Mouse (Mus musculus) midbrain, embryonic 11.5 days (tissue): ENCODE data around the gene Vmn1r40. TPM values are rescaled to one million over a fixed set of nuclear protein-coding genes. Genes with fewer than 3 reads are reported as not detected.

Experiments used
- ATAC-seq: fragments of 200-750 bp; cut with Nextera tagmentation; 2 replicates; pipeline ENCODE4 v1.8.0; 2017; ENCODE audit warnings: moderate TSS enrichment, moderate library complexity; ENCODE audit not compliant: low FRiP score
- DNase-seq: peaks from one replicate; pipeline ENCODE4 v3.0.0; 2015; ENCODE audit warnings: low spot score; ENCODE audit errors: missing footprints
- H3K27ac ChIP-seq: fragments of 300-500 bp; sonication (generic); 2 replicates; pipeline ENCODE4 v1.5.1; 2014; ENCODE audit warnings: low read depth, low read length
- H3K27me3 ChIP-seq: fragments of 300-500 bp; sonication (generic); 2 replicates; pipeline ENCODE4 v1.6.1; 2014; ENCODE audit warnings: mild to moderate bottlenecking, low read length, moderate library complexity, mixed read lengths; ENCODE audit not compliant: control insufficient read depth, insufficient read depth
- H3K36me3 ChIP-seq: fragments of 300-500 bp; sonication (generic); 2 replicates; pipeline ENCODE4 v1.6.1; 2014; ENCODE audit warnings: mild to moderate bottlenecking, low read length, moderate library complexity, mixed read lengths; ENCODE audit not compliant: control insufficient read depth, insufficient read depth
- H3K4me1 ChIP-seq: fragments of 300-500 bp; sonication (generic); 2 replicates; pipeline ENCODE4 v1.6.1; 2014; ENCODE audit warnings: low read length; ENCODE audit not compliant: control insufficient read depth, insufficient read depth
- H3K4me2 ChIP-seq: fragments of 300-500 bp; sonication (generic); 2 replicates; pipeline ENCODE4 v1.6.1; 2014; ENCODE audit warnings: mild to moderate bottlenecking, moderate library complexity
- H3K4me3 ChIP-seq: fragments of 300-500 bp; sonication (generic); 2 replicates; pipeline ENCODE4 v1.5.1; 2014; ENCODE audit warnings: low read depth, low read length
- H3K9ac ChIP-seq: fragments of 300-500 bp; sonication (generic); 2 replicates; pipeline ENCODE4 v1.6.1; 2014; ENCODE audit warnings: low read length
- H3K9me3 ChIP-seq: fragments of 300-500 bp; sonication (generic); 2 replicates; pipeline ENCODE4 v1.6.1; 2016; ENCODE audit warnings: low read length; ENCODE audit not compliant: control insufficient read depth
- WGBS: fragments of 180-500 bp; shearing (Covaris S2); extraction: QIAGEN DNeasy Blood & Tissue Kit; methylation state at CpG from one replicate; pipeline ENCODE4 v1.1.7; 2014; 5-methylcytosine and 5-hydroxymethylcytosine counted together
- polyA plus RNA-seq: library from polyadenylated mRNA; unstranded; fragments of >200 nt; fragmentation: Nextera tagmentation; extraction: Ambion mirVana; gene quantifications from 2 replicates; pipeline ENCODE4 v1.2.1, GENCODE M21; 2014

Gene Vmn1r40
- not detected in 2 replicates for polyA plus RNA-seq

GRCm38 (mm10) chr6:89707240-89707639 lies at the start of gene Vmn1r40:
TSS of gene Vmn1r40 (plus strand) at chr6:89707540.
- Histone ChIP-seq H3K36me3 (no peaks in the 10 kb centered on the region), H3K4me2 (no peak within 1 kb of the TSS), H3K9ac (no peak within 1 kb of the TSS), H3K9me3 (no peaks in the 10 kb centered on the region), H3K4me3 (no peak within 1 kb of the TSS), H3K4me1 (no peaks in the 10 kb centered on the region), H3K27me3 (no peaks in the 10 kb centered on the region), H3K27ac (no peak within 1 kb of the TSS)
- 89% methylated on average over 4 of the region's 4 CpGs for WGBS
- DNase-seq (no peak), ATAC-seq (no peak)

- no peak overlapping the region for H3K9ac ChIP-seq
- H3K27me3 ChIP-seq: no peaks in the 10 kb centered on the region
- H3K36me3 ChIP-seq: no peaks in the 10 kb centered on the region
- 86% methylated on average over 3 of the region's 3 CpGs for WGBS
- no peak overlapping the region for H3K27ac ChIP-seq
- no peaks in the 10 kb centered on the region for H3K9me3 ChIP-seq
- H3K4me1 ChIP-seq: no peaks in the 10 kb centered on the region
- no peak overlapping the region for H3K4me2 ChIP-seq
- DNase-seq: no peak
- no peak overlapping the region for H3K4me3 ChIP-seq
- ATAC-seq: no peak
Measured at GRCm38 (mm10) chr6:89658342-89658741, 49.0 kb upstream of the Vmn1r40 start.

GRCm38 (mm10) chr6:89658931-89659330 lies 48.4 kb upstream of the Vmn1r40 start:
- H3K4me2 ChIP-seq: no peak overlapping the region
- H3K36me3 ChIP-seq: no peaks in the 10 kb centered on the region
- H3K9me3 ChIP-seq: no peaks in the 10 kb centered on the region
- ATAC-seq (no peak), DNase-seq (no peak)
- H3K4me1 ChIP-seq: no peaks in the 10 kb centered on the region
- H3K27ac ChIP-seq: no peak overlapping the region
- no peak overlapping the region for H3K4me3 ChIP-seq
- no peaks in the 10 kb centered on the region for H3K27me3 ChIP-seq
- WGBS: 91% methylated on average over 6 of the region's 6 CpGs
- no peak overlapping the region for H3K9ac ChIP-seq

- Histone ChIP-seq H3K36me3 (no peaks in the 10 kb centered on the region), H3K4me1 (no peaks in the 10 kb centered on the region), H3K9ac (no peak overlapping the region), H3K9me3 (no peaks in the 10 kb centered on the region), H3K27ac (no peak overlapping the region), H3K4me2 (no peak overlapping the region), H3K4me3 (no peak overlapping the region), H3K27me3 (no peaks in the 10 kb centered on the region)
- ATAC-seq (no peak), DNase-seq (peak; percentile 85)
- 33% methylated on average over 7 of the region's 7 CpGs for WGBS
Measured at GRCm38 (mm10) chr6:89659692-89660423, 47.5 kb upstream of the Vmn1r40 start.

GRCm38 (mm10) chr6:89660490-89660889 lies 46.9 kb upstream of the Vmn1r40 start:
- H3K4me3 ChIP-seq: no peak overlapping the region
- no peaks in the 10 kb centered on the region for H3K36me3 ChIP-seq
- no peak overlapping the region for H3K9ac ChIP-seq
- no peak overlapping the region for H3K4me2 ChIP-seq
- H3K9me3 ChIP-seq: no peaks in the 10 kb centered on the region
- no peak overlapping the region for H3K27ac ChIP-seq
- WGBS: 63% methylated on average over 1 of the region's 1 CpGs
- no peaks in the 10 kb centered on the region for H3K4me1 ChIP-seq
- ATAC-seq (no peak), DNase-seq (no peak)
- no peaks in the 10 kb centered on the region for H3K27me3 ChIP-seq

- no peak overlapping the region for H3K4me2 ChIP-seq
- no peak overlapping the region for H3K4me3 ChIP-seq
- no peaks in the 10 kb centered on the region for H3K36me3 ChIP-seq
- no peaks in the 10 kb centered on the region for H3K9me3 ChIP-seq
- 92% methylated on average over 3 of the region's 3 CpGs for WGBS
- no peak overlapping the region for H3K27ac ChIP-seq
- no peak overlapping the region for H3K9ac ChIP-seq
- ATAC-seq: no peak
- DNase-seq: no peak
- no peaks in the 10 kb centered on the region for H3K27me3 ChIP-seq
- no peaks in the 10 kb centered on the region for H3K4me1 ChIP-seq
Measured at GRCm38 (mm10) chr6:89662521-89662920, 44.8 kb upstream of the Vmn1r40 start.

DNA sequence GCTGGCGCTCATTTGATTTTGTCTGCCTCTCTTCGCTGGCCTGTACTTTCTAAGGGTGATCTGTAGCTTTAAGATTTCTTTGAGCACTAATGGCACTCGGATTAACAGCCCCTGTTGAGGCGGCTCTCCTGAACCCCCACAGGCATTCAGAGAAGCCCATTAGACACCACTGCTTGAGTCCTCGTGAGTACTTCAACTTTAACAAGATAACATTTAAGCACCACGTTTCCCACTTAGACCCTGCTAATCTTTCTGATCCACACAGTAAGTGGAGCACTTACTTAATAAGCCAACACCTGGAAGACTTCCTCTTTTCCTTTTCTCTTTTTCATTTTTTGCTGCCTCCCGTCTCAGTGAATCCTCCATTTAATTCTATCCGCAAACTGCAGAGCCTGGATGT lies 42.2 kb upstream of the Vmn1r40 start:
- no peak overlapping the region for H3K4me2 ChIP-seq
- no peak for ATAC-seq
- no peak overlapping the region for H3K9ac ChIP-seq
- H3K36me3 ChIP-seq: no peaks in the 10 kb centered on the region
- DNase-seq: no peak
- H3K4me3 ChIP-seq: no peak overlapping the region
- no peaks in the 10 kb centered on the region for H3K9me3 ChIP-seq
- H3K4me1 ChIP-seq: no peaks in the 10 kb centered on the region
- no peaks in the 10 kb centered on the region for H3K27me3 ChIP-seq
- no peak overlapping the region for H3K27ac ChIP-seq
- WGBS: 45% methylated on average over 8 of the region's 8 CpGs

GRCm38 (mm10) chr6:89665667-89666066 lies 41.7 kb upstream of the Vmn1r40 start:
- Histone ChIP-seq H3K36me3 (no peaks in the 10 kb centered on the region), H3K4me1 (no peaks in the 10 kb centered on the region), H3K4me3 (no peak overlapping the region), H3K9me3 (no peaks in the 10 kb centered on the region), H3K9ac (no peak overlapping the region), H3K27ac (no peak overlapping the region), H3K27me3 (no peaks in the 10 kb centered on the region), H3K4me2 (no peak overlapping the region)
- 82% methylated on average over 7 of the region's 7 CpGs for WGBS
- ATAC-seq (no peak), DNase-seq (no peak)

- Histone ChIP-seq H3K4me3 (no peak overlapping the region), H3K27ac (no peak overlapping the region), H3K9me3 (no peaks in the 10 kb centered on the region), H3K27me3 (no peaks in the 10 kb centered on the region), H3K36me3 (no peaks in the 10 kb centered on the region), H3K4me1 (no peaks in the 10 kb centered on the region), H3K9ac (no peak overlapping the region), H3K4me2 (no peak overlapping the region)
- no peak for DNase-seq
- ATAC-seq: no peak
- WGBS: 82% methylated on average over 3 of the region's 3 CpGs
Measured at GRCm38 (mm10) chr6:89666976-89667375, 40.4 kb upstream of the Vmn1r40 start.
